Mouse (Mus musculus): ENCODE measurements around the gene Itpka. TPM values are rescaled to one million over a fixed set of nuclear protein-coding genes. Genes with fewer than 3 reads are reported as not detected.

The Itpka gene
- polyA plus RNA-seq, 1 experiment from 2014 or later = 1.3 TPM

DNA sequence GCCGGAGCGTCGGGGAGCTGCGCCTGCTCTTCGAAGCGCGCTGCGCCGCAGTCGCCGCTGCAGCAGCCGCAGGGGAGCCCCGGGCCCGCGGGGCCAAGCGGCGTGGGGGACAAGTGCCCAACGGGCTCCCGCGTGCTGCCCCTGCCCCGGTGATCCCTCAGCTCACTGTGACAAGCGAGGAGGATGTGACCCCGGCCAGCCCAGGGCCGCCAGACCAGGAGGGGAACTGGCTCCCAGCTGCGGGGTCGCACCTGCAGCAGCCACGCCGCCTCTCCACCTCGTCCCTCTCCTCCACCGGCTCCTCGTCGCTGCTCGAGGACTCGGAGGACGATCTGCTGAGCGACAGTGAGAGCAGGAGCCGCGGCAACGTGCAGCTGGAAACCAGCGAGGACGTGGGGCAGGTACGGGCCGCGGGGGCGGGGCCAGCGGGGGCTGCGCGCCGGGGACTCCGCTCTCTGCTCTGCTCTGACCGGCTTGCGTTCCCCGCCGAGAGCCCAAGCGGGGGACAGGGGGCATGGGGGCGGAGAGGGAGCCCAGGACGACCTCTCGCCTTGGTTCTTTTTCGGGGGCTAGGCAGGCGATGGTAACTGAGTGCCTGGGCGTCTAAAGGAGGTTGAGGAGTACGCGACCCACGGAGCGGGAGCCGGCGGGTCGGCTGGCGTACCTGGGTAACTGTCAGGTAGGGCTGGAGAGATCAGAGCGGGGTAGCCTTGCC lies 481 bp downstream of the Itpka start:
- Histone ChIP-seq H3K4me1 (ENCODE audit: insufficient read depth) (peaks cover 14% of the 10 kb centered on the region), H3K4me2 (peak overlapping the region; percentile 99), H3K36me3 (ENCODE audit: insufficient read depth) (no peaks in the 10 kb centered on the region), H3K9me3 (ENCODE audit: low read depth, low read length) (no peaks in the 10 kb centered on the region), H3K4me3 (ENCODE audit: low read depth, low read length) (peak overlapping the region; percentile 66), H3K27me3 (ENCODE audit: insufficient read depth, low read length) (peaks cover 26% of the 10 kb centered on the region), H3K27ac (ENCODE audit: low read depth) (no peak overlapping the region), H3K9ac (peak overlapping the region; percentile 70)
- WGBS = 1% methylated on average over 70 of the region's 70 CpGs
- DNase-seq (peak; percentile 17), ATAC-seq (ENCODE audit: insufficient read depth) (peak; percentile 15)
- no peak for TF ChIP-seq CTCF (IDR thresholded peaks at IDR 0.05; ENCODE audit: low read depth)

DNA sequence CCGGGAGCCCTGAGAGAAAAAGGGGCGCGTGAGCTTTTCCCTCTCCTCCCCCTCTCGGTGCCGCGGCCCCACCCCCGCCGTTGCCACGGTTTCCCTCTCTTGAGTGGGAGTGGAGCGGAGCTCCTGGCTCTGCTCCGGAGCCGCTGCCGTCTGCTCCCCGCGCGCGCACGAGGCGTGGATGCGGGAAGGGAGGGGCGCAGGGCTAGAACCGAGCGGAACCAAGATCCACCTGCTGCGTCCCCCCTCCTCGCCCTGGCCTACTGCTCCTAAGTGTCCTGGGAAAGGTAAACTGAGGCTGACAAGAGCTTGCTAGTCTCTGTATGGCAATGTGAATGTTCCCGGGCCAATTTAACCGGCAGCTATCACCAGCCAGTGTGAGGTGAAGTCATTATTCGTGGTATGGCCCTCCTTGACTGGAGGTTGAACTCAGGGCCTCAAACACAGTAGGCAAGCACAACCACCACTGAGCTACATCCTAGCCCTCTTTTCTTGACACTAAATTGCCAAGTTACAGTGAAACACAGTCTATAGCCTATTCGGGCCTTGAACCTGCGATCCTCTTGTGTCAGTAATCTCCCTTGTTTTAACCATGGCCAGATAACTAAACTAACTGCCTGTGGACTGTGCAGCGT lies 1.2 kb downstream of the Itpka start:
- no peaks in the 10 kb centered on the region for H3K9me3 ChIP-seq (ENCODE audit: low read depth, low read length)
- no peak for DNase-seq
- 7% methylated on average over 31 of the region's 31 CpGs for WGBS
- peak overlapping the region; percentile 99 for H3K4me2 ChIP-seq
- no peak overlapping the region for H3K9ac ChIP-seq
- H3K27me3 ChIP-seq (ENCODE audit: insufficient read depth, low read length) = peaks cover 26% of the 10 kb centered on the region
- no peak for ATAC-seq (ENCODE audit: insufficient read depth)
- H3K36me3 ChIP-seq (ENCODE audit: insufficient read depth) = no peaks in the 10 kb centered on the region
- H3K27ac ChIP-seq (ENCODE audit: low read depth) = no peak overlapping the region
- no peak for TF ChIP-seq CTCF (IDR thresholded peaks at IDR 0.05; ENCODE audit: low read depth)
- H3K4me3 ChIP-seq (ENCODE audit: low read depth, low read length) = peak overlapping the region; percentile 66
- H3K4me1 ChIP-seq (ENCODE audit: insufficient read depth) = peaks cover 14% of the 10 kb centered on the region

DNA sequence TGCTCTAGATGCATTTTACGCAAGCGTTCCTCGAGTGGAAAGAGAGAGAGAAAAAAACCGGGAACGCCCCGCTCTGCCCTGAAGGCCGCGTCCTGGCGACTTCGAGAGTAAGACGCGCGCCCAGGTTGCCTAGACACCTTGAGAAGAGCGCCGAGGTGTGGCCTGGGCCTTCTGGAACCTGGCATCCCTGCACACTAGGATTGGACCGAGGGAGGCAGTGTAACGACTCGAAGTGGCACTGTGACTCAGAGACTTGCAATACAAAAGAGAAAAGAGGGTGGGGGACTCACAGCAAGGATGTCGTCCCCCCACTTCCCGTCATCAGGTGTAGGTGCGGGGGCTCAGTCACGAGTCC lies 1.6 kb downstream of the Itpka start:
- peaks cover 26% of the 10 kb centered on the region for H3K27me3 ChIP-seq (ENCODE audit: insufficient read depth, low read length)
- no peaks in the 10 kb centered on the region for H3K9me3 ChIP-seq (ENCODE audit: low read depth, low read length)
- H3K4me2 ChIP-seq = peak overlapping the region; percentile 99
- peaks cover 14% of the 10 kb centered on the region for H3K4me1 ChIP-seq (ENCODE audit: insufficient read depth)
- TF ChIP-seq CTCF (IDR thresholded peaks at IDR 0.05; ENCODE audit: low read depth) = no peak
- peak overlapping the region; percentile 26 for H3K4me3 ChIP-seq (ENCODE audit: low read depth, low read length)
- WGBS = 6% methylated on average over 22 of the region's 22 CpGs
- no peak overlapping the region for H3K27ac ChIP-seq (ENCODE audit: low read depth)
- no peaks in the 10 kb centered on the region for H3K36me3 ChIP-seq (ENCODE audit: insufficient read depth)
- DNase-seq (peak; percentile 21), ATAC-seq (ENCODE audit: insufficient read depth) (no peak)
- H3K9ac ChIP-seq = no peak overlapping the region

DNA sequence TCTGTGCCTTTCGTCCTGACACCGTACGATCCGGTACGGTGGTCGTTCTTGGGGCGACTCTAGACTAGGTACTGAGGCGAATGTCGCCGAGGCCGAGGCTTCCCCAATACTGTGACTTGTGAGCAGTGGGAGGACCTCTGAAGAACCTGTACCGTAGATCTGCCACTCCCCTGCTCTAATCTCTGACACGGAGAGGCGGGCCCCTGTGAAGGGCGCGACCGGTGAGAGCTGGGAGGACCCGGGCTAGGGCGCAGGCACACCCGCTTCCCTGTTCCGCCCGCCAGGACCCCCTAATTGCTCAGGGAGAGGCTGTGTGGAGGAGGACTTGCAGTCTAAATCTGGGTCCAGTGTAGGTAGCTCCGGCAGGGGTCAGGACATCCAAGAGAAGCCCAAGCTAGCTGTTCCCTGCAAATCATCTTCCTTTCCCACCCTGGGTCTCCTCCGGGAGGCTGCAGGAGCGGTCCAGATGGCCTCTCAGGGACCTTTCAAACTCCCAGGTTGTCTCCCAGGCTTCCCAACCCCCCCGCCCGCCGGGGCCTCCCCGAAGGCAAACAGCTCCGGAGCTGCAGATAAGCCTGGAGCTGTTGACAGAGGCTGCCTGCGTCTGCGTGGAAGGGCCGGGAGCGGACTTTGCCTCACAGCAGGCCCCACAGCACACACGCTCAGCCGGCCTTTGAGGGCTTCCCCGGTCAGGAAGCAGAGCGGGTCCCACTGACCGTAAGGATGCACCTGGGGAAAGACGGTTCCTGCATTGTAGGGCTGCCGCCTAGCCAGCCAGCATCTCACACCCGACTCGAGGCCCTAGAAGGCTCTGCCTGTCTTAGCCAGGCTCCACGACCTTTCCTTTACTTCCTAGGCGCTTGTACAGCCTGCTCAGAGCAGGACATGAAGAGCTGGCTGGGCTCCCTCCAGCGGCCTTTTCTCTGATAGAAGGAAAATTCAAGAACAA lies 2.3 kb downstream of the Itpka start:
- TF ChIP-seq CTCF (IDR thresholded peaks at IDR 0.05; ENCODE audit: low read depth) = peak; percentile 18; the same call in 1 of the 2 replicates
- ATAC-seq (ENCODE audit: insufficient read depth) = peak; percentile 5; the same call in 1 of the 2 replicates

DNA sequence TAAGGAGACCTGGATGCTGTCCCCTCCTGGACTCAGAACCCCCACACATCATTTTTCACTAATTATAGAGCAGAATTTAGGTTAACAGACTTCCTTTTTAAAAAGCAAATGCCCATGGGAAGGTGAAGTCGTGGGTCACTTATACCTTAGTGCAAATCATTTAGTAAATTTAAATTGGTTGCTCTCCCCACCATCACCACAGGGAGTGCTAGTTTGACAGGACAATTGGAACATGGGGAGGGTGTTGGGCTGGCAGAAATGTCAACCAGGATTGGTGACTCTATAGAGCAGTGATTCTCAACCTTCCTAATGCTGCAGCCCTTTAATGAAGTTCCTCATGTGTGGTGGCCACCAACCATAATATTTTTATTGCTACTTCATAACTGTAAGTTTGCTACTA lies 3.1 kb downstream of the Itpka start:
- H3K36me3 ChIP-seq (ENCODE audit: insufficient read depth) = no peaks in the 10 kb centered on the region
- peaks cover 26% of the 10 kb centered on the region for H3K27me3 ChIP-seq (ENCODE audit: insufficient read depth, low read length)
- no peaks in the 10 kb centered on the region for H3K9me3 ChIP-seq (ENCODE audit: low read depth, low read length)
- WGBS = 16% methylated on average over 1 of the region's 1 CpGs
- H3K4me3 ChIP-seq (ENCODE audit: low read depth, low read length) = no peak overlapping the region
- DNase-seq (peak; percentile 55), ATAC-seq (ENCODE audit: insufficient read depth) (no peak)
- TF ChIP-seq CTCF (IDR thresholded peaks at IDR 0.05; ENCODE audit: low read depth) = peak; percentile 57
- peaks cover 14% of the 10 kb centered on the region for H3K4me1 ChIP-seq (ENCODE audit: insufficient read depth)
- H3K9ac ChIP-seq = no peak overlapping the region
- no peak overlapping the region for H3K27ac ChIP-seq (ENCODE audit: low read depth)
- H3K4me2 ChIP-seq = no peak overlapping the region; the same call in 1 of the 2 replicates

More for the DNA sequence above, 2.3 kb downstream of the Itpka start:
- no peaks in the 10 kb centered on the region for H3K9me3 ChIP-seq (ENCODE audit: low read depth, low read length)
- H3K4me2 ChIP-seq = peak overlapping the region; percentile 99
- peaks cover 14% of the 10 kb centered on the region for H3K4me1 ChIP-seq (ENCODE audit: insufficient read depth)
- DNase-seq = peak; percentile 69
- H3K27ac ChIP-seq (ENCODE audit: low read depth) = 0 out of 2 replicates have a peak overlapping the region, but pooled peaks have one; percentile 30
- 6% methylated on average over 46 of the region's 46 CpGs for WGBS
- H3K9ac ChIP-seq = peak overlapping the region; percentile 9; the same call in 1 of the 2 replicates
- H3K4me3 ChIP-seq (ENCODE audit: low read depth, low read length) = peak overlapping the region; percentile 26
- no peaks in the 10 kb centered on the region for H3K36me3 ChIP-seq (ENCODE audit: insufficient read depth)
- H3K27me3 ChIP-seq (ENCODE audit: insufficient read depth, low read length) = peaks cover 26% of the 10 kb centered on the region

DNA sequence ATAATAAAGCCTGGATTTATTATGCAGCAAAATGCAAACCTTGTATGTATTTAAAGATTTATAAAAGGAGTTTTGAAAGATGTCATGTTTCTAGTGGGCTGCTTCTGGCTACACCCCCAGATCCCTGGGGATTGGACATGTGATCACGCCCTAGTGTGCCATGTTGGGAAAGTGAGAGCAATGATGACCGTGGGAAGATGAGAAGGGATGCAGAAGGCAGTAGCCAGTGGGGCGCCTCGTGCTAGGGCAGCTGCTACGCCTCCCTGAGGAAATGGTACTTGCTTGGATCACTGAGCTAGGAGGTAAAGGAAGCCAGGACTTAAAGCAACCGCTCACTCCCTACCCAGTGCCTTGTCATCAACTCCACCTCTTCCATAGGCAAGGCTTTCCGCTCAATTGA lies 5.4 kb downstream of the Itpka start:
- peaks cover 8% of the 10 kb centered on the region; the same call in 1 of the 2 replicates for H3K4me1 ChIP-seq (ENCODE audit: insufficient read depth)
- DNase-seq = no peak
- H3K36me3 ChIP-seq (ENCODE audit: insufficient read depth) = no peaks in the 10 kb centered on the region
- no peak for ATAC-seq (ENCODE audit: insufficient read depth)
- no peak overlapping the region for H3K4me3 ChIP-seq (ENCODE audit: low read depth, low read length)
- H3K27ac ChIP-seq (ENCODE audit: low read depth) = no peak overlapping the region
- TF ChIP-seq CTCF (IDR thresholded peaks at IDR 0.05; ENCODE audit: low read depth) = no peak
- peaks cover 28% of the 10 kb centered on the region for H3K27me3 ChIP-seq (ENCODE audit: insufficient read depth, low read length)
- 74% methylated on average over 7 of the region's 7 CpGs for WGBS
- H3K9me3 ChIP-seq (ENCODE audit: low read depth, low read length) = no peaks in the 10 kb centered on the region
- no peak overlapping the region for H3K9ac ChIP-seq
- H3K4me2 ChIP-seq = no peak overlapping the region

Measured in lung, embryonic 14.5 days (tissue).